Mouse (Mus musculus) spleen, postnatal 4 days (tissue): ENCODE results near the gene Reep6.

Source experiments
- DNase-seq, 2 experiments: peaks; one replicate each; pipeline ENCODE4 v3.0.0; 2022; ENCODE audit warnings: low spot score in 2 of 2

Gene Reep6

DNA sequence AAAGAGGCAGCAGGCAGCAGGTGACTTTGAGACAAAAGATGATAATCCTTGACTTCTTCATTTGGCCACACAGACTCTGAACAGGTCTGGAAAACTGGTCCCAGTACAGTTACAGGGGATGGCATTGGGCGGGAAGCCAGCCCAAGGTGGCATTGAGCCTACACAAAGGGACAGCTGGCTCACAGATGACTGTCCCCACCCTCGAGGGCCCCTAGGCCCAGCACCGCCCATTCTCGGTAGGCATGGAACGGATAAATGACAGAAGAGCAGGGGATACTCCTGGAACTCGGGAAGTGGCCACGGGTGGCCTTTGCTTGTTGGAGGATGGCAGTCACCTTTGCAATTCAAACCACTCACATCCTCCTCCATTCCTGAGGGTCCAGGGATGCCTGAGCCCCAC is 55.6 kb downstream of the Reep6 start:
- DNase-seq = no peak
